Mouse (Mus musculus): ENCODE data around the gene Egln3. TPM values are rescaled to one million over a fixed set of nuclear protein-coding genes. Genes with fewer than 3 reads are reported as not detected.

Gene Egln3
- total RNA-seq (2018; cell fraction: chromatin; rRNA removed) = under 1 TPM in 1 of 26 experiments, not detected in 25; 0.47 TPM
- total RNA-seq (2018; cell fraction: cytosol; rRNA removed) = under 1 TPM in 20 of 26 experiments, not detected in 6; 0.04 to 0.47 (median 0.24) TPM
- total RNA-seq (2018; cell fraction: nucleus; rRNA removed) = under 1 TPM in 2 of 26 experiments, not detected in 24; 0.23 to 0.24 TPM
- polyA plus RNA-seq (2018) = 0.15 to 0.23 TPM (median 0.17 TPM) in 3 replicates

DNA sequence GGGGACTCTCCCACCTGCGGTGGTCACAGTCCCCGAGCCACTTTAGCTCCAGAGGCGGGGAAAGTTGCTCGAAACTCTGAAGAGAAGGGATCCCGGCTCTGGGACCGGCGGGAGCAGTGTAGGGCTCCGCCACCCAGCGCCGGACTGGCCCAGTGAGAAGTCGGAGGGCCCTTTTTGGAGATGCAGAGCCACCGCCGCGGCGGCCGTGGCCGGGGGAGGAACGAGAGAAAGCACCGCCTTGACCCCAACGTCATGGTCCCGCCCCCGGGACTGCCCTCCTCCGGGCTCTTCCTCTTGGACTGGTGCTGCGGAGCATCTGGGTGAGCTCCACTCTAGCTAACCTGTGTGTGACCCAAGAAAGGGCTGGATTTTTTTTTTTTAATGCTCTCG, at the start of gene Egln3:
Gene Egln3, minus strand, starts transcription at position 205 of the 390 bp plus-strand sequence.
- H3K79me2 ChIP-seq (ENCODE audit: inconsistent target) = no peaks in the 10 kb centered on the region
- no peak within 1 kb of the TSS for H3K27ac ChIP-seq
- H3K36me3 ChIP-seq (ENCODE audit: inconsistent target) = no peaks in the 10 kb centered on the region
- peak within 1 kb of the TSS; percentile 42 for H3K4me3 ChIP-seq (ENCODE audit: inconsistent target)
- WGBS (ENCODE audit: missing documents) = under 1% methylated on average over 25 of the region's 25 CpGs

DNA sequence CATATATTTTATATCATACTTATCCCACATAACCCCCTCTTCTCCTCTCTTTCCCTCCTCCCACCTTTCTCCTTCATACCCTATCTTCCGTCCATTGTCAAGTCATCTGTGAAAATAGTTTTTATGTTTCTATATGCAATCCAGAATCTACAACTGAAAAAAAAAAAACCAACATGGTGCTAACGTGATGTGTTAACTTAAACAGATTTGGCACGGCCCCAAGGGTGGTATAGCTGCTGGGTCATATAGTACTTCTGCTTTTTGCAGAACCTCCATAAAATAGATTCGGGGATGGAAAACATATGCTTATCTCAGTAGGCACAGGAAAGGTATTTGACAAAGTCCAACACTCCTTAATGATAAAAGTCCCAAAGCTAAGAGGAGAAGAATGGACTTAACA, 49.8 kb upstream of the Egln3 start:
- WGBS (ENCODE audit: missing documents) = 32% methylated on average over 4 of the region's 4 CpGs
- H3K27ac ChIP-seq = no peak overlapping the region
- H3K79me2 ChIP-seq (ENCODE audit: inconsistent target) = no peaks in the 10 kb centered on the region

DNA sequence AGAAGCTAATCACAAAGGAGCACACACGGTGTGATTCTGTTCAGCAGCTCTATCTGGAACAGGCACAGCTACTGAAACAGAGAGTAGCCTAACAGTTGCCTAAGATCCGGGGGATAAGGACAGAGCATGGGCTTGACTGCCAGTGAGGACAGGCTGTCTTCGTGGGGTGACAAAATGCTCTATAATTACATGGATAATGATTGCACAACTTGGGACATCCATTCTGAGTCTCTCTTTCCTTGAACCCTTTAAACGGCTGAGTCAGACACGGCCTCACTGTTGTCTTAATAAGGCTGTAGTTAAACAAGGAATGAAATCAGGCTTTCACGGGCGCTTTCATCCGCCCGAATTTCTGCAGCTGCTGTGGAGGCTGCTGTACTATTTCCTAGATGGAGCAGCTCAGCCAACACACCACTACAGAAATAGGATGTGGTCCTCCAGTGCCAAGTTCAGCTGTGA, 48.3 kb upstream of the Egln3 start:
- Histone ChIP-seq H3K27ac (no peak overlapping the region), H3K4me3 (ENCODE audit: inconsistent target) (no peak overlapping the region), H3K36me3 (ENCODE audit: inconsistent target) (no peaks in the 10 kb centered on the region), H3K79me2 (ENCODE audit: inconsistent target) (no peaks in the 10 kb centered on the region)
- WGBS (ENCODE audit: missing documents) = 90% methylated on average over 9 of the region's 9 CpGs

More for the DNA sequence above, 49.8 kb upstream of the Egln3 start:
- Histone ChIP-seq H3K4me3 (ENCODE audit: inconsistent target) (no peak overlapping the region), H3K36me3 (ENCODE audit: inconsistent target) (no peaks in the 10 kb centered on the region)

- 71% methylated on average over 7 of the region's 7 CpGs for WGBS (ENCODE audit: missing documents)
- H3K36me3 ChIP-seq (ENCODE audit: inconsistent target) = no peaks in the 10 kb centered on the region
- no peak overlapping the region for H3K27ac ChIP-seq
- no peak overlapping the region for H3K4me3 ChIP-seq (ENCODE audit: inconsistent target)
- H3K79me2 ChIP-seq (ENCODE audit: inconsistent target) = no peaks in the 10 kb centered on the region
Measured at GRCm38 (mm10) chr12:54247835-54248234, 44.2 kb upstream of the Egln3 start.

DNA sequence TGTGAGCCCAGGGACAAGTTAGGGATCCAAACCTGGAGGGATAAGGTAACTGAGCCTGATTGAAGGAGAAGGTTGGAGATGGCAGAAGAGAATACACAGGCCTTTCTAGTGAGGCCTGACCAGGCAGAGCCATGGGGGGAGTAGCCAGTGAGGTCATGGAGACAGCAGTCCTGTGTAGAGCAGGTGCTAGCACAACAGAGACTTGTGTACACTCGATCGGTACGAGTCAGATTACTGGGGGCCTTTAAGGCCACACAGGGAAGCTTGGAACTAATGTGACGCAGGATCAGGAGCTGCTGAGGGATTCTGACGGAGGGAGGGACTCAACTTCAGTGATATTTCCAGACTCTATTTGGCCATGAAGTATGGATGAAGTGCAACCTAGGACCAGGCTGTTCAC, 39.5 kb upstream of the Egln3 start:
- WGBS (ENCODE audit: missing documents) = 98% methylated on average over 5 of the region's 5 CpGs
- no peaks in the 10 kb centered on the region for H3K36me3 ChIP-seq (ENCODE audit: inconsistent target)

DNA sequence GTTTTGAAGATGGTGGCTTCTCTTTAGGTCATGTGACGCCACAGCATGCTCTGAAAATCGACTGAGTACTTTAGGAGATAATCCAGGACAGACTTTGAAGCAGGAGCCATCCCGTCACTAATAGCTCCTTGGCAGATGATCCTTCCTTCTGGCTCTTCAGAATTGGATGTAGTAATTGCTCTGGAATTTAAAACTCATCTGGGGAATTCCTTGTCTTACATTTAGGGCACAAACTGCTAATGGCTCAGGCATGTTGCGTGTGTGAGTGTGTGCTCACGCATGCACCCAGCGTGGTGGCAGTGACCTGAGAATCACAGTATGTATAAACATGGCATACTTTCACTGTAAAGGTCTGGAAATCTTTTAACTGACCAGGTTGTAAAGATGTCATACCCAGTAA, 38.3 kb upstream of the Egln3 start:
- Histone ChIP-seq H3K27ac (no peak overlapping the region), H3K4me3 (ENCODE audit: inconsistent target) (no peak overlapping the region), H3K36me3 (ENCODE audit: inconsistent target) (no peaks in the 10 kb centered on the region), H3K79me2 (ENCODE audit: inconsistent target) (no peaks in the 10 kb centered on the region)
- 95% methylated on average over 6 of the region's 6 CpGs for WGBS (ENCODE audit: missing documents)

More for the DNA sequence above, 39.5 kb upstream of the Egln3 start:
- no peaks in the 10 kb centered on the region for H3K79me2 ChIP-seq (ENCODE audit: inconsistent target)
- no peak overlapping the region for H3K27ac ChIP-seq
- no peak overlapping the region for H3K4me3 ChIP-seq (ENCODE audit: inconsistent target)

DNA sequence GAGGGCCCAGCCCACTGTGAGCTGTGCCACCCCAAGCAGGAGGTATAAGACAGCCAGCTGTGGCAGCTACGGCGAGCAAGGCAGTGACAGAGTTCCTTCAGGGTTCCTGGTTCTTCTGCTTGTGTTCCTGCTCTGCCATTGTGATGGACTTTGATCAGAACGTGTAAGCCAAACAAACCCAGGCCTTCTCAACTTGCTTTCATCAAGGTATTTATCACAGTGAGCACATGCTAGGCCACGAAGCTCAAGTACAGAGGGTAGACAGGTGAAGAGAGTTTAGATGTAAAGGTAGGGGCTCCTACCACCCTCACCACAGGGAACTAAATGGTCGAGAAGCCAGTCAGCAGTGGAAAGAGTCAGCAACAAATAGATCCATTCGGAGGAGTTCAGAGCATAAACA, 30.1 kb upstream of the Egln3 start:
- no peak overlapping the region for H3K27ac ChIP-seq
- H3K4me3 ChIP-seq (ENCODE audit: inconsistent target) = no peak overlapping the region
- WGBS (ENCODE audit: missing documents) = 91% methylated on average over 6 of the region's 6 CpGs
- H3K79me2 ChIP-seq (ENCODE audit: inconsistent target) = no peaks in the 10 kb centered on the region
- no peaks in the 10 kb centered on the region for H3K36me3 ChIP-seq (ENCODE audit: inconsistent target)

DNA sequence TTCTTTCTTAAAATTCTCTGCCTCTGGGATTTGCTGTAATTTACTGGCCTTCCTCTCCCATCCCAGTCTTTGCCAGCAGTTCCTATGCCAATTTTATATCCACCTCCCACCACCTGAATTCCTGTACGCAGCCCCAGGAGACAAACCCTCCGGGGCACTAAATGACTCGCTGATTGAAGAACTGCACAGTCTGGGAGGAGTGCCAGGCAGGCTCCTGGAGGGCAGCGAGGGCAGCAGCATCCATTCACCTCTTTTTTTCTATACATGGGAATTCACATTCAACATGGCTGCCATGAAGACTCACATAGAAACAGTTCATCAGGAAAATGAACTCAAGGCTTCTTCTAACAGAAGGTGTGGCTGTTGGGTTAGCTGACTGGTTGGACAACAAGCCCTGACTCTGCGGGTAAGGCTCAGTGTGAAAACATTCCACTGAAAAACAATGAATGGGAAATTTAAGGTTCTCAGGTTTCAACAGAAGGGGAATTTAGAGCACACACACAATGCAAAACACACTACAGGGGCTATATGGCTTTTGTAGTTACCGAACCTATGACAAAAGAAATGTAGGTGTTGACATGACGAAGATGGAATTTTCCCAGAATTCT, 29.4 kb upstream of the Egln3 start:
- Histone ChIP-seq H3K79me2 (ENCODE audit: inconsistent target) (no peaks in the 10 kb centered on the region), H3K36me3 (ENCODE audit: inconsistent target) (no peaks in the 10 kb centered on the region), H3K4me3 (ENCODE audit: inconsistent target) (no peak overlapping the region), H3K27ac (no peak overlapping the region)
- WGBS (ENCODE audit: missing documents) = 95% methylated on average over 7 of the region's 7 CpGs

DNA sequence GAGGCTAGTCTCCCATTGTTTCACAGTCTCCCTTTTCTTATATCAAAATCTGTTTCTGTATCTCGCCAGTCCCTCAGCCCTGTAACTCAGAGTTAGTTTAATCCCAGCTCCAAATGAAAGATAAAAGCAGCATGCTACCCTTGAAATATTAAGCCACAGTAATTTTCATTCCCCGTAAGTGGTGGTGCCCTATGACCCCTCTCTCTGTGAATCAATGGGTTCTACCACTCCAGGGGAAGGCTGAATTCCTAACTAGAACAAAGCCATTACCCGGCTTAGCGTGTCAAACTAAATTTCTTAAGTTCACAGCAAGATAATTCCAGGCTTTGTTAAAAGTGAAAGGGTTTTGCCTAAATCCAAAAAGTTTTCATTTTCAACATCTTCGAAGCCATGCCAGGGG, 28.8 kb upstream of the Egln3 start:
- WGBS (ENCODE audit: missing documents) = 98% methylated on average over 5 of the region's 5 CpGs
- no peaks in the 10 kb centered on the region for H3K79me2 ChIP-seq (ENCODE audit: inconsistent target)

DNA sequence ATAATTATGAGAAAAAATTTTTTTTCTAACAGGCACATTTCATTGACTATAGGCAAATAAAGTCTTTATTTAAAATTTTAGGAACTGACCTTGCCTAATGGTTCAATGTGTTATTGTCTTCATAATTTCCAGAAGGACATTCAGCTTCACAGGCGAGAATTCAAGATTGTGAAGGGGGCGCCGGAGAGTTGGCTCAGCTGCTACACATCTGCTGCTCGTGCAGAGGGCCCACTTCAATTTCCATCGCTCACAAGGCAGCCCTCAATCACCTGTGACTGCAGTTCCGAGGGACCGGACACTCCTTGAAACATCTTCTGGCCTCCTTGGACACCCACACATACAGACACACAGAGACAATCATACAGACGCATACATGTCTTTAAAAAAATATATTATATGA, 23.9 kb upstream of the Egln3 start:
- H3K27ac ChIP-seq = no peak overlapping the region
- no peaks in the 10 kb centered on the region for H3K36me3 ChIP-seq (ENCODE audit: inconsistent target)
- no peaks in the 10 kb centered on the region for H3K79me2 ChIP-seq (ENCODE audit: inconsistent target)
- no peak overlapping the region for H3K4me3 ChIP-seq (ENCODE audit: inconsistent target)
- 86% methylated on average over 6 of the region's 8 CpGs for WGBS (ENCODE audit: missing documents)

More for the DNA sequence above, 28.8 kb upstream of the Egln3 start:
- Histone ChIP-seq H3K36me3 (ENCODE audit: inconsistent target) (no peaks in the 10 kb centered on the region), H3K27ac (no peak overlapping the region), H3K4me3 (ENCODE audit: inconsistent target) (no peak overlapping the region)

- H3K79me2 ChIP-seq (ENCODE audit: inconsistent target) = no peaks in the 10 kb centered on the region
- WGBS (ENCODE audit: missing documents) = 95% methylated on average over 2 of the region's 2 CpGs
- H3K36me3 ChIP-seq (ENCODE audit: inconsistent target) = no peaks in the 10 kb centered on the region
- no peak overlapping the region for H3K4me3 ChIP-seq (ENCODE audit: inconsistent target)
- no peak overlapping the region for H3K27ac ChIP-seq
Measured at GRCm38 (mm10) chr12:54226341-54226740, 22.7 kb upstream of the Egln3 start.

- 82% methylated on average over 4 of the region's 4 CpGs for WGBS (ENCODE audit: missing documents)
- no peaks in the 10 kb centered on the region for H3K79me2 ChIP-seq (ENCODE audit: inconsistent target)
- no peak overlapping the region for H3K27ac ChIP-seq
- no peaks in the 10 kb centered on the region for H3K36me3 ChIP-seq (ENCODE audit: inconsistent target)
- no peak overlapping the region for H3K4me3 ChIP-seq (ENCODE audit: inconsistent target)
Measured at GRCm38 (mm10) chr12:54225610-54226009, 21.9 kb upstream of the Egln3 start.

DNA sequence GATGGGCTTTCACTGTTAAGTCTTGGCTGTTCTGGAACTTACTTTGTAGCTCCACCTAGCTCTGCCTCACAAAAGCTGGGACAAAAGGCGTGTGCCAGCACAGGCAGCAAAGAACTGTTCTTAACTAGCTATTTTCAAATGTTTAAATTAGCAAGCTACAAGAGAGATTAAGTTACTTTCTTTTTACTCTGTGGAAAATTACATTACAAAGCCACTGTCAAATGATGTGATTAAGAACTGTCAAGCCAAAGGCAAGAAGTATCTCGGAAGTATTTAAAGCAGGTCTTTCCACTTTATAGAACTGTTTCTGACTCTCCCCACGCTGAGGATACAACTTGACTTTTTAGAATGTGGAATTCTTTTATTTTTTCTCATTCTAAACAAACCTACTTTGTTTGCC, 21.4 kb upstream of the Egln3 start:
- 100% methylated on average over 3 of the region's 3 CpGs for WGBS (ENCODE audit: missing documents)
- H3K4me3 ChIP-seq (ENCODE audit: inconsistent target) = no peak overlapping the region
- no peaks in the 10 kb centered on the region for H3K79me2 ChIP-seq (ENCODE audit: inconsistent target)

DNA sequence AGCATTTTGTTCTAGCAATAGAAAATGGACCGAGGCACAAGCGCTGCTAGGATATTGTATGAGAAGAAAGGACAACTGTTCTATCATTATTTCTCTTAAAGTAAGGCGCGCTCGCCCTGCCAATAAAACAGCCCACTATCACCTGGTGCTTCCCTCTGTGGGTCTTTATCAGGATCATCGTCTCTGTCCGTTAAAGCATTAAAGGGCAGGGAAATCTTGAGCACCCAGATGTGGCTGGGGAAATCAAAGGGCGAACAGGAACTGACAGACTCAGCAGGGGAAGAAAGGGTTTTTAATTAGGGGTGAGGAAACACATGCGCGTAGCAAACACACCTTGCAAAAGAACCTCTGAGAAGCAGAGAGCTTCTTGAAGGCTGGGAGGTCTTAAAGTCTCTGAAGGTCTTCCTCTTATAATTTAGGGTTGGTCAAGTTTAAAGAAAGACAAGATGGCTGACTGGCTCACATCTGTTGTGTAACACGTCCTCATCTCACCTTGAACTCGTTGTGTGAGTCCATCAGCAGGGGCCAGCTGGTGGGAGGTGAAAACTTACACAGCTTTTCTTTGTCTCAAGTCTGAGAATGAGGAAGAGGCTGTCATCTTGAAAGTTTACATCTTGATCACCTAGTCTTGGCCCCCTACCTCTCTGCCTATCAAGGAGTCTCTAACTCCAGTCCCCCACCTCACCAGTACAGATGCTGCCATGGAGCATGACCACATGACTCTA, 18.5 kb upstream of the Egln3 start:
- Histone ChIP-seq H3K4me3 (ENCODE audit: inconsistent target) (no peak overlapping the region), H3K36me3 (ENCODE audit: inconsistent target) (no peaks in the 10 kb centered on the region), H3K79me2 (ENCODE audit: inconsistent target) (no peaks in the 10 kb centered on the region), H3K27ac (no peak overlapping the region)
- WGBS (ENCODE audit: missing documents) = 82% methylated on average over 12 of the region's 12 CpGs

More for the DNA sequence above, 21.4 kb upstream of the Egln3 start:
- H3K27ac ChIP-seq = no peak overlapping the region
- no peaks in the 10 kb centered on the region for H3K36me3 ChIP-seq (ENCODE audit: inconsistent target)

GRCm38 (mm10) chr12:54216673-54217072, 13.0 kb upstream of the Egln3 start:
- H3K36me3 ChIP-seq (ENCODE audit: inconsistent target) = no peaks in the 10 kb centered on the region
- H3K27ac ChIP-seq = no peak overlapping the region
- H3K79me2 ChIP-seq (ENCODE audit: inconsistent target) = no peaks in the 10 kb centered on the region
- WGBS (ENCODE audit: missing documents) = 86% methylated on average over 5 of the region's 5 CpGs
- H3K4me3 ChIP-seq (ENCODE audit: inconsistent target) = no peak overlapping the region

All from macrophage (primary cell).